Mouse (Mus musculus) midbrain, embryonic 14.5 days (tissue): Measurements from ENCODE around the gene Habp4. TPM values are rescaled to one million over a fixed set of nuclear protein-coding genes. Genes with fewer than 3 reads are reported as not detected.

Experiments
- ATAC-seq: fragments of 200-750 bp; cut with Nextera tagmentation; 2 replicates; pipeline ENCODE4 v1.8.0; 2017; ENCODE audit warnings: moderate number of reproducible peaks, moderate library complexity; ENCODE audit not compliant: low FRiP score, low TSS enrichment
- DNase-seq: peaks from one replicate; pipeline ENCODE4 v3.0.0-alpha.2; 2015
- H3K27ac ChIP-seq: fragments of 300-500 bp; sonication (generic); replicated peaks from 2 replicates; pipeline ENCODE4 v1.5.1; 2014; ENCODE audit warnings: mild to moderate bottlenecking, low read depth, low read length, moderate library complexity
- H3K27me3 ChIP-seq: fragments of 300-500 bp; sonication (generic); 2 replicates; pipeline ENCODE4 v1.6.1; 2014; ENCODE audit warnings: low read length, control low read depth, mixed read lengths; ENCODE audit not compliant: control insufficient read depth, insufficient read depth
- H3K36me3 ChIP-seq: fragments of 300-500 bp; sonication (generic); 2 replicates; pipeline ENCODE4 v1.6.1; 2014; ENCODE audit warnings: low read length, control low read depth; ENCODE audit not compliant: control insufficient read depth, insufficient read depth
- H3K4me1 ChIP-seq: fragments of 300-500 bp; sonication (generic); 2 replicates; pipeline ENCODE4 v1.6.1; 2014; ENCODE audit warnings: mild to moderate bottlenecking, antibody characterized with exemption, low read length, control low read depth; ENCODE audit not compliant: control insufficient read depth, insufficient read depth
- H3K4me2 ChIP-seq: fragments of 300-500 bp; sonication (generic); 2 replicates; pipeline ENCODE4 v1.6.1; 2014; ENCODE audit warnings: mild to moderate bottlenecking, low read length, moderate library complexity
- H3K4me3 ChIP-seq: fragments of 300-500 bp; sonication (generic); replicated peaks from 2 replicates; pipeline ENCODE4 v1.5.1; 2014; ENCODE audit warnings: low read depth, low read length
- H3K9ac ChIP-seq: fragments of 300-500 bp; sonication (generic); replicated peaks from 2 replicates; pipeline ENCODE4 v1.6.1; 2014; ENCODE audit warnings: mild to moderate bottlenecking, low read length, moderate library complexity
- H3K9me3 ChIP-seq: fragments of 300-500 bp; sonication (generic); 2 replicates; pipeline ENCODE4 v1.6.1; 2016; ENCODE audit warnings: low read length, control low read depth, mixed read lengths; ENCODE audit not compliant: control insufficient read depth
- WGBS: fragments of 180-500 bp; shearing (Covaris S2); extraction: QIAGEN DNeasy Blood & Tissue Kit; methylation state at CpG from one replicate; pipeline ENCODE4 v1.1.7; 2014; 5-methylcytosine and 5-hydroxymethylcytosine counted together
- polyA plus RNA-seq: library from polyadenylated mRNA; unstranded; fragments of >200 nt; fragmentation: Nextera tagmentation; extraction: Ambion mirVana; gene quantifications from 2 replicates; pipeline ENCODE4 v1.2.1, GENCODE M21; 2014

Habp4 gene
- 34.7 and 36.5 TPM in 2 replicates for polyA plus RNA-seq

DNA sequence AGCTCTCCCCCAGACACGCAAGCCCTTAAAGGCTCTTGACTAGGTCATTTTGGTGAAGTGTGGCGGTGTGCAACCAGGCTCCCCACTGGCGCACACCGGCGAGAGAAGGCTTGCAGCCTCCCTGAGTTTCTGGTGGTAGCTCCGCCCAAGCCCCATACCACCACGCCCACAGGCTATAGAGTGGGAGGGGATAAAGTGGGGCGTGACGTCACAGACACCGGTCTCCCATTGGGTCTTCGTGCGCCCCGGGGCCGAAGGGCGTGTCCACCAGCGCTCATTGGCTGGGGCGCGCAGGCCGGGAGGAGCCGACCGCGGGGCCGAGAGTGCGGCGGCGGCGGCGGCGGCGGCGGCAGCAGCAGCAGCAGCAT, at the start of gene Habp4:
TSS of gene Habp4 (plus strand) at position 277 of the 368 bp plus-strand sequence.
- peaks cover 10% of the 10 kb centered on the region for H3K4me1 ChIP-seq
- WGBS: 0% methylated on average over 31 of the region's 31 CpGs
- peak within 1 kb of the TSS; percentile 87 for H3K27ac ChIP-seq
- peak within 1 kb of the TSS; percentile 82 for H3K9ac ChIP-seq
- peaks cover under 1% of the 10 kb centered on the region; the same call in 1 of the 2 replicates for H3K9me3 ChIP-seq
- 0 out of 2 replicates have a peak, but pooled peaks cover 5% of the 10 kb centered on the region for H3K27me3 ChIP-seq
- peak; percentile 99 for DNase-seq
- peak within 1 kb of the TSS; percentile 92 for H3K4me2 ChIP-seq
- H3K4me3 ChIP-seq: peak within 1 kb of the TSS; percentile 79
- peak; percentile 99 for ATAC-seq
- H3K36me3 ChIP-seq: no peaks in the 10 kb centered on the region

DNA sequence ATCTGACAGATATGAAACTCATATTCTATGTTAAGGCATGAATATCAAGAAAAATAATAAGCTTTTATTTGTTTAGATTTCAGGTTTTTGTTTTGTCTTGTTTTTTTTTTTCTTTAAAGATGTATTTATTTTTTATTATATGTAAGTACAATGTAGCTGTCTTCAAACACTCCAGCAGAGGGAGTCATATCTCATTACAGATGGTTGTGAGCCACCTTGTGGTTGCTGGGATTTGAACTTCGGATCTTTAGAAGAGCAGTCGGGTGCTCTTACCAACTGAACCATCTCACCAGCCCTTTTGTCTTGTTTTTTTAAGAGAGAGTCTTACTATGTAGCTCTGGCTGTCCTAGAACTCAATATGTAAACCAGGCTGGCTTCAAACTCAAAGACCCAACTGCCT, 44.2 kb upstream of the Habp4 start:
- Histone ChIP-seq H3K27me3 (no peaks in the 10 kb centered on the region), H3K4me1 (no peaks in the 10 kb centered on the region), H3K36me3 (no peaks in the 10 kb centered on the region), H3K9ac (no peak overlapping the region), H3K27ac (no peak overlapping the region), H3K4me3 (no peak overlapping the region), H3K9me3 (no peaks in the 10 kb centered on the region), H3K4me2 (no peak overlapping the region)
- WGBS: 60% methylated on average over 2 of the region's 2 CpGs
- no peak for DNase-seq
- no peak for ATAC-seq

DNA sequence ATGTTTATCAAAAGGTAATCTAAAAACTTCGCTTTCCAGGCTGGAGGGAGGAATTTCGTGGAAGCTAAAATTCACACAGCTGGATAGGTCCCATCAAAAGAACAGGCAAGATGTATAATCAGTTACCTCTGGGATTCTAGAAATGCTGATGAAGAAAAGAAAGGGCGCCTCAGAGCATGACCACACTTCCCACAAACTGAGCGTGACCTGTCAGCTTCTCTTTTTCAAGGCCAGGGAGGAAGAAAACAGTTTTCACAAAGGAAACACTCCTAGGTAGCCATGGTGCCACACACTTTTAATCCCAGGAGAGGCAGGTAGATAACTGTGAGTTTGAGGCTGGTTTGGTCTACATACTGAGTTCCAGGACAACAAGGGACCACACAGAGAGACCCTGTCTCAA, 40.9 kb upstream of the Habp4 start:
- Histone ChIP-seq H3K4me2 (no peak overlapping the region), H3K36me3 (no peaks in the 10 kb centered on the region)
- 51% methylated on average over 4 of the region's 4 CpGs for WGBS

DNA sequence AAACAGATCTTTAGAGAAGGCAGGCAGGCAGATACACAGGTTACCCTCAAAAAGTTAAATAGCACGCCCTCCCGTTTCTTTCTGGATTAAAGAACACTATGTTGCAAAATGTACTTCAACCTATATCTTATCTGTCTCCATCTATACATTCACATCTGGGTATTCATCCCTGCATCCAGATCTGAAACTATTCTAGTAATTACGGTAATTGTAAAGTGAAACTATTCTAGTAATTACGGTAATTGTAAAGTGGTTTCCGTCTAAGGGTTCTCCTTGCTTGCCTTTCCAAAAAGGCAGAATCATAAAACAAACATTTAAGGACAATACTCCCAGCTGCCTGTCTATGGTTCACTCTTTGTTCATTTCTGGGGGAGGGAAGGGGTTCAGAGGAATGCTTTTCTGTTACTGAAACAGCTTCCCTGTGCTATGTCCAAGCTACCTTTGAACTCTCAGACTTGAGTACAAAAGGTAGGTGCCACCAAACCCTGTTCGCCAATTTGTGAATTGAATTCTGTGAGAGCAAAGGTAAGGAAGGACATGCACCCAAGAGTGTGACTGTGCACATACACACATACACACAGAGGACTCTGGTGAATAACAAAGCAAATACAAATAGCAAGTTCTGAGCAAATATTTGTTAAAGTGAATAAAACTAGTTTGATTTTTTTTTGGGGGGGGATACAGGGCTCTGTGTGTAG, 38.0 kb upstream of the Habp4 start:
- 30% methylated on average over 6 of the region's 6 CpGs for WGBS
- Histone ChIP-seq H3K9me3 (peaks cover 5% of the 10 kb centered on the region; the same call in 1 of the 2 replicates), H3K4me1 (no peaks in the 10 kb centered on the region), H3K27me3 (no peaks in the 10 kb centered on the region), H3K4me3 (no peak overlapping the region), H3K4me2 (no peak overlapping the region), H3K27ac (no peak overlapping the region), H3K9ac (no peak overlapping the region), H3K36me3 (no peaks in the 10 kb centered on the region)
- ATAC-seq: no peak
- DNase-seq: no peak

More for the DNA sequence above, 40.9 kb upstream of the Habp4 start:
- H3K4me1 ChIP-seq: no peaks in the 10 kb centered on the region
- peaks cover 5% of the 10 kb centered on the region; the same call in 1 of the 2 replicates for H3K9me3 ChIP-seq
- H3K27me3 ChIP-seq: no peaks in the 10 kb centered on the region
- no peak overlapping the region for H3K27ac ChIP-seq
- no peak overlapping the region for H3K4me3 ChIP-seq
- no peak for ATAC-seq
- H3K9ac ChIP-seq: no peak overlapping the region
- DNase-seq: no peak

DNA sequence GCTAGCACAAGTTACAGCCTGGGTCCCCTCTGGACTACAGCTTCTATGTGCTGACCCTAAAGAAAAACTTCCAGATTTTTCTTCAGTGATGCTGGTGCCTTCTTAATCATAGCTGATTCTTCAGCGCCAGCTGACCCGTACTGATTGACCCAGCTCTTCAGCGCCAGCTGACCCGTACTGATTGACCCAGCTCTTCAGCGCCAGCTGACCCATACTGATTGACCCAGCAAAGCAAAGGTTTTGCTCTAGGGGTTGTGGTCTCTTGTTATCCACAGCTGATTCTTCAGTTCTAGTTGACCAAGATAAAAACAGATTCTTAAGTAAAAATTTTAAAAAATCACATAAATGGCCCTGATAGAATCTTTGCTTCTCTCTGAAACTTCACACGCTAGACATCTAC, 36.7 kb upstream of the Habp4 start:
- Histone ChIP-seq H3K4me3 (no peak overlapping the region), H3K27me3 (no peaks in the 10 kb centered on the region; the same call in 1 of the 2 replicates), H3K9me3 (peaks cover 5% of the 10 kb centered on the region; the same call in 1 of the 2 replicates), H3K4me2 (no peak overlapping the region), H3K9ac (no peak overlapping the region), H3K4me1 (peaks cover 4% of the 10 kb centered on the region), H3K27ac (no peak overlapping the region), H3K36me3 (no peaks in the 10 kb centered on the region)
- 88% methylated on average over 6 of the region's 6 CpGs for whole genome bisulfite sequencing
- ATAC-seq: no peak
- DNase-seq: no peak

DNA sequence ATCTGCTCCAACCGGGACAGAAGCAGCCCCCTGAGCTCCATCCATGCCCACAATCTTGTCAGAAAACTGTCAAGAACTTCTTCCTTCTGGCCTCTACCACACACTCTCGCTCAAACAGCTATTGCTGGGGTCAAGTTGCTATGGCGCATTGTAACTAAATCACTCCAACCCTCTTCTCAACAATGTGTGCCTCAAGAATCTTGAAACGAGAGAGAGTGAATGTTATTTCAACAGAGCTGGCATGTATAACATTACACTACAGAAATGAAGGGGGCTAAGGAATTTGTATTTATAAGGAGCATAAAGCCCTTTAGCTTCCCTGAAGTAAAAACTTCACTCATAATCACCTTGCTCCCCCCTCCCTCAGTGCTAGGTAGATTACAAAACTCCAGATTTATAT, 35.3 kb upstream of the Habp4 start:
- Histone ChIP-seq H3K9ac (no peak overlapping the region), H3K27ac (no peak overlapping the region), H3K4me1 (peaks cover 4% of the 10 kb centered on the region), H3K27me3 (no peaks in the 10 kb centered on the region; the same call in 1 of the 2 replicates), H3K4me2 (no peak overlapping the region), H3K4me3 (no peak overlapping the region), H3K36me3 (no peaks in the 10 kb centered on the region), H3K9me3 (peaks cover 5% of the 10 kb centered on the region; the same call in 1 of the 2 replicates)
- WGBS: 63% methylated on average over 4 of the region's 4 CpGs
- DNase-seq: no peak
- no peak for ATAC-seq

DNA sequence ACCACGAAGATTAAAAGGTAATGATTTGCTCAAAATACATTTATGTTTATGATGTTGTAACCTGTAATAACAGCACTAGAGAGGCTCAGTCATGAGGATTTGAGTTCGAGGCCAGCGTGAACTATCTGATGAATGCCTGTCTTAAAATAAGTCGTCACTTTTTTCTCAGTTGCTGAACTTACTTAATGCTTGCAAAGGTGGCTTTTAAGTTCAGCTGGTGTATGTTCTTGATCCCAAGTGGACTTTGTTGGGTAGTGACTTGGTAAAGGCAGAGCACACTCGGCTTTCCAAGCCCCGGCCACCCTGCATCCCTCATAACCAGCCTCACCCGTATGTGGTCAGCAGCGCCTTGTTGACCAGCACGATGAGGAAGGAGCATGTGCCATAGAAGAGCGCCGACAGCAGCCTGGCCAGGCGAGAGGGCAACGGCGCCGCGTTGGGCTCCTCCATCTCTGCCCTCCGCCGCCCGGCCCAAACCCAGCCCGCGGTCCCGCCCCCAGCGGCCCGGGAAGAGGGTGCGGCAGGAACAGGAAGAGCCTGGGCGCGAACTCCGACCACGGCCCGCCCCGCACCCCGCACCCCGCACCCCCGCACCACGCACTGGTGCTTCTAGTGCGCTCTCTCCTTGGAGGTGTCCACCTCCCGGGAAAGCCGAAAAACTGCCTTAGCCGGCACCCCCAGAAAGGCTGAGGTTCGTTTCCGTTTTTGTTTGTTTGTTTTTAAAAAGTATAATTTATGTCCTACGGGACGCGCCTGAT, 32.6 kb upstream of the Habp4 start, which contains the start of gene Slc35d2:
TSS of gene Slc35d2 (minus strand) at position 511 of the 758 bp plus-strand sequence.
- DNase-seq: peak; percentile 32

DNA sequence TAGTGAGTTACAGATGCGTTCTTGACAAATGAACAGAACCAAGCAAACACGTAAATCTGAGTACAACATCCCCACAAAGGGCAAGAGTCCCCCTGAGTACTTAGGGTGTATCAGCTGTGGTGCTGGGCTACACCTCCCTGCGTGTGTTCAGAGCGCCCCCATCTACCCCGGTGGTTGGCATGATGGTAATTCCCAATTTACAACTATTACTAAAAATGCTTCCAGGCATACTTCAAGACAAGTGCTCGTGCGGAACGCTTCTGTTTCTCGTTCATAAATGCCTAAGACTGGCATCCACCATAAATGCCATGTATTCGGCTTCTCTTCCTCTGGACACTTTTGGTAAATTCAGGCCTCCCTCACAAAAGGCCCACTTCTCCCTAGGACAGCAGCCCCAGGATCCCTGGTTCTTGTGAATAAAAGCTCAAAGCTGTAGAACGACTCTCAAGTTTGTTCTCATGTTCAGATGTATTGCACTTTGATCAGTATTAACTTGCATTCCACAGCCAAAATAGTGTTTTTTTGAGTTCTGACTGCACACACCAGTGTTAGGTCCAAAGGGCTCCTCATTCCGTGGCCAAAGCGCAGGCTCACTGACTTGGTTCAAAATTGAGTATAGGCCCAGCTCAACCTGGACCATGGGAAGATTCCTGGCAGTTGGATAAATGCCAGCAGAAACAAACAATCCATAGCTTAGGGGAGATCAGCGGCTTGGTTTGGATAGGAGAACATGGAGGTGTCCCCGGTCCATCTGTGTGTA, 31.8 kb upstream of the Habp4 start:
- DNase-seq: peak; percentile 52
- H3K9ac ChIP-seq: peak overlapping the region; percentile 53; the same call in 1 of the 2 replicates
- peak overlapping the region; percentile 85 for H3K4me2 ChIP-seq
- no peaks in the 10 kb centered on the region for H3K36me3 ChIP-seq
- ATAC-seq: no peak
- H3K27me3 ChIP-seq: no peaks in the 10 kb centered on the region; the same call in 1 of the 2 replicates
- no peaks in the 10 kb centered on the region for H3K9me3 ChIP-seq
- H3K4me1 ChIP-seq: peaks cover 4% of the 10 kb centered on the region
- H3K27ac ChIP-seq: no peak overlapping the region
- H3K4me3 ChIP-seq: peak overlapping the region; percentile 43
- WGBS: 46% methylated on average over 15 of the region's 15 CpGs

More for the DNA sequence above, 32.6 kb upstream of the Habp4 start, which contains the start of gene Slc35d2:
- Histone ChIP-seq H3K4me3 (peak within 1 kb of the TSS; percentile 43), H3K27me3 (no peaks in the 10 kb centered on the region; the same call in 1 of the 2 replicates), H3K4me1 (peaks cover 4% of the 10 kb centered on the region), H3K9ac (peak within 1 kb of the TSS; percentile 53; the same call in 1 of the 2 replicates), H3K4me2 (peak within 1 kb of the TSS; percentile 85), H3K9me3 (no peaks in the 10 kb centered on the region), H3K27ac (no peak within 1 kb of the TSS), H3K36me3 (no peaks in the 10 kb centered on the region)
- peak; percentile 68 for ATAC-seq
- 11% methylated on average over 44 of the region's 44 CpGs for WGBS
